Mouse (Mus musculus): Measurements from ENCODE around the gene Hist1h4h. TPM values are rescaled to one million over a fixed set of nuclear protein-coding genes. Genes with fewer than 3 reads are reported as not detected.
"Not testable (repeated sequence)": the region's sequence is repeated elsewhere in the genome, so short reads cannot be mapped to it uniquely, and the experiment has no call there.

Gene Hist1h4h
- polyA plus RNA-seq, 1 experiment from 2014 or later, result 7.4 TPM

DNA sequence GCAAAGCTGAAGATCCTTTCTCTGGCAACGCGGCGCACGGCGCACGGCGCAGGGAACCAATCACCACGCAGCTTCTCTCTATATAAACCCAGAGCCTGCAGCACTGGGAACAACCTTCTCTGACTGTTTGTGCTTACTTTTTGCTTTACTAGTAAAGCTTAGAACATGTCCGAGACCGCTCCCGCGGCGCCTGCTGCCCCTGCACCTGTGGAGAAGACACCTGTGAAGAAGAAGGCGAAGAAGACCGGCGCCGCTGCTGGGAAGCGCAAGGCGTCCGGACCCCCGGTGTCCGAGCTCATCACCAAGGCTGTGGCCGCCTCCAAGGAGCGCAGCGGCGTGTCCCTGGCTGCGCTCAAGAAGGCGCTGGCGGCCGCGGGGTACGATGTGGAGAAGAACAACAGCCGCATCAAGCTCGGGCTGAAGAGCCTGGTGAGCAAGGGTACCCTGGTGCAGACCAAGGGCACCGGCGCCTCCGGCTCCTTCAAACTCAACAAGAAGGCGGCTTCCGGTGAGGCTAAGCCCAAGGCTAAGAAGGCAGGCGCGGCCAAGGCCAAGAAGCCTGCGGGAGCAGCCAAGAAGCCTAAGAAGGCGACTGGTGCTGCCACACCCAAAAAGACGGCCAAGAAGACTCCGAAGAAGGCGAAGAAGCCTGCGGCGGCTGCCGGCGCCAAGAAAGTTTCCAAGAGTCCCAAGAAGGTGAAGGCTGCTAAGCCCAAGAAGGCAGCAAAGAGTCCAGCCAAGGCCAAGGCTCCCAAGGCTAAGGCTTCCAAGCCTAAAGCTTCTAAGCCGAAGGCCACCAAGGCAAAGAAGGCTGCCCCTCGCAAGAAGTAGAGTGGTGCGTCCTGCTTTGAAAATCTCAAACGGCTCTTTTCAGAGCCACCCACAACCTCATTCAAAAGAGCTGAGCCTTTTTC is 24.3 kb downstream of the Hist1h4h start:
- DNase-seq (ENCODE audit: low spot score), result peak; percentile 87
- H3K27me3 ChIP-seq (ENCODE audit: insufficient read depth, poor library complexity, severe bottlenecking), result no peaks in the 10 kb centered on the region
- under 1% methylated on average over 54 of the region's 54 CpGs for WGBS
- no peaks in the 10 kb centered on the region for H3K9me3 ChIP-seq
- peak overlapping the region; percentile 98 for H3K27ac ChIP-seq
- H3K4me1 ChIP-seq (replicated peaks), result peaks cover 18% of the 10 kb centered on the region
- H3K36me3 ChIP-seq, result no peaks in the 10 kb centered on the region
- peak overlapping the region; percentile 71 for H3K4me3 ChIP-seq

- H3K27me3 ChIP-seq (ENCODE audit: insufficient read depth, poor library complexity, severe bottlenecking), result no peaks in the 10 kb centered on the region
- peak overlapping the region; percentile 98 for H3K27ac ChIP-seq
- peaks cover 15% of the 10 kb centered on the region for H3K4me1 ChIP-seq (replicated peaks)
- no peaks in the 10 kb centered on the region for H3K9me3 ChIP-seq
- H3K36me3 ChIP-seq, result no peaks in the 10 kb centered on the region
- peak; percentile 78 for DNase-seq (ENCODE audit: low spot score)
- H3K4me3 ChIP-seq, result peak overlapping the region; percentile 71
- WGBS, result under 1% methylated on average over 18 of the region's 18 CpGs
Measured at GRCm38 (mm10) chr13:23555839-23556416, 25.1 kb downstream of the Hist1h4h start.

- no peaks in the 10 kb centered on the region for H3K9me3 ChIP-seq
- peaks cover 10% of the 10 kb centered on the region for H3K4me1 ChIP-seq (replicated peaks)
- H3K27me3 ChIP-seq (ENCODE audit: insufficient read depth, poor library complexity, severe bottlenecking), result no peaks in the 10 kb centered on the region
- 73% methylated on average over 3 of the region's 3 CpGs for WGBS
- H3K27ac ChIP-seq, result peak overlapping the region; percentile 98
- H3K4me3 ChIP-seq, result peak overlapping the region; percentile 71; the same call in 1 of the 2 replicates
- DNase-seq (ENCODE audit: low spot score), result no peak
- H3K36me3 ChIP-seq, result no peaks in the 10 kb centered on the region
Measured at GRCm38 (mm10) chr13:23556906-23557305, 26.1 kb downstream of the Hist1h4h start.

DNA sequence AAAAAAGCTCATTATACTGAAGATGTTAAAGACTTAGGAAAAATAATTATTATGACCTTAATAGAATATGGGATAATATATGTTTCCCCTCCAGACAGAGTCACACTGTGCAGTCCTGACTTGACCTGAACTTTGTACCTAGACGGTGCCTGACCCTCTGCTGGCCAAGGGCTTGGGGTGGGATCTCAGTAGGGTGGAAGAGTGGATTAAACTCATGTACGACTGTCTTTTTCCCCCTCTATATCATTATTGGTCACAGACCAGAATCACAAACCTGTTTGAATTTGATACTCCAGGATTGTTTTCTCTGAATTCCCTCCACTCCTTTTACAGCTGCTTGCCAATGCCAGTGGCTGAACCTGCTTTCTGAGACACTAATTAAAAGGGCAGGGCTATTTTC is 29.8 kb downstream of the Hist1h4h start:
- peak overlapping the region; percentile 21; the same call in 1 of the 2 replicates for H3K4me3 ChIP-seq
- not testable (repeated sequence) for H3K27me3 ChIP-seq (ENCODE audit: insufficient read depth, poor library complexity, severe bottlenecking); H3K4me1 ChIP-seq (replicated peaks); DNase-seq (ENCODE audit: low spot score); H3K36me3 ChIP-seq; H3K9me3 ChIP-seq
- H3K27ac ChIP-seq, result peak overlapping the region; percentile 74
- WGBS, result 23% methylated on average over 2 of the region's 2 CpGs

DNA sequence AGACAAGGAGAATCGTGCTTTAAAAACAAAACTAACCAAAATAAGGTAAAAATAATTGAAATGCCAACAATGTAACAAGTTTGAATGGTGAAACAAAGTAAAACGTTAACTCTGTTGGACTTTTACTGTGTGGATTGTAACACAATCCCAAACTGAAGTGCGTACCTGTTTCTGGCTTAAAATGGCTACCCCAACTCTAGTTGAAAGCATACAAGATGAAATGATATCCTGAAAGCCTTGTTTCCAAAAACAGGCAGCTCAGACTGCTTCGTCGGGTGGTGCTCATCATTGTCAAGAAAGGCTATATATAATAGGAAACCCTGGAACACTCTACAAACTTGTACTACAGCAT is 30.7 kb downstream of the Hist1h4h start:
- not testable (repeated sequence) for DNase-seq (ENCODE audit: low spot score); H3K9me3 ChIP-seq; H3K27me3 ChIP-seq (ENCODE audit: insufficient read depth, poor library complexity, severe bottlenecking); H3K36me3 ChIP-seq; H3K4me1 ChIP-seq (replicated peaks)
- peak overlapping the region; percentile 54 for H3K4me3 ChIP-seq
- WGBS, result 1% methylated on average over 2 of the region's 5 CpGs
- H3K27ac ChIP-seq, result peak overlapping the region; percentile 98; the same call in 1 of the 2 replicates

DNA sequence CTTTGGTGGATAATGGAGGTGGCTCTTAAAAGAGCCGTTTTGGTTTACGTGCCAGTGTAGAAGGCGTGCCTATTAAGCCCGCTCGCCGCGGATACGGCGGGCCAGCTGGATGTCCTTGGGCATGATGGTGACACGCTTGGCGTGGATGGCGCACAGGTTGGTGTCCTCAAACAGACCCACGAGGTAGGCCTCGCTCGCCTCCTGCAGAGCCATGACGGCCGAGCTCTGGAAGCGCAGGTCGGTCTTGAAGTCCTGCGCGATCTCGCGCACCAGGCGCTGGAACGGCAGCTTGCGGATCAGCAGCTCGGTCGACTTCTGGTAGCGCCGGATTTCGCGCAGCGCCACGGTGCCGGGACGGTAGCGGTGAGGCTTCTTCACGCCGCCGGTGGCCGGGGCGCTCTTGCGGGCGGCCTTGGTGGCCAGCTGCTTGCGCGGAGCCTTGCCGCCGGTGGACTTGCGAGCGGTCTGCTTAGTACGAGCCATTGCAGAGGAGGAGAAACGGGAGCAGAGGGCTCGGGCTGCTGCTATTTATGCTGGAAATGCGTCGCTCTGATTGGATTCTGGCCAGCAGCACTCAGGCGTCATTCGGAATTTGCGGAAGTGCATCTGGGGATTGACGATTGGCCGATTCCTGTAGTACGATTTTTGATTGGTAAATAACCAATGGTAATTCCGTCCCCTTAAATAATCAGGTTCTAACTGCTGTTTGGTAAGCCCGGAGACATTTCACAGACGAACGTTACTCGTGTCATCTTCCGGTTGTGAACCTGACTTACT is 31.2 kb downstream of the Hist1h4h start, which contains the start of gene Hist1h3e:
Hist1h3e (minus strand) TSS at position 487 of the 777 bp plus-strand sequence.
- Histone ChIP-seq H3K4me3 (peak within 1 kb of the TSS; percentile 54), H3K27ac (peak within 1 kb of the TSS; percentile 98)
- DNase-seq (ENCODE audit: low spot score), result peak; percentile 93
- not testable (repeated sequence) for H3K4me1 ChIP-seq (replicated peaks); H3K36me3 ChIP-seq; H3K9me3 ChIP-seq; H3K27me3 ChIP-seq (ENCODE audit: insufficient read depth, poor library complexity, severe bottlenecking)
- WGBS, result under 1% methylated on average over 67 of the region's 67 CpGs

DNA sequence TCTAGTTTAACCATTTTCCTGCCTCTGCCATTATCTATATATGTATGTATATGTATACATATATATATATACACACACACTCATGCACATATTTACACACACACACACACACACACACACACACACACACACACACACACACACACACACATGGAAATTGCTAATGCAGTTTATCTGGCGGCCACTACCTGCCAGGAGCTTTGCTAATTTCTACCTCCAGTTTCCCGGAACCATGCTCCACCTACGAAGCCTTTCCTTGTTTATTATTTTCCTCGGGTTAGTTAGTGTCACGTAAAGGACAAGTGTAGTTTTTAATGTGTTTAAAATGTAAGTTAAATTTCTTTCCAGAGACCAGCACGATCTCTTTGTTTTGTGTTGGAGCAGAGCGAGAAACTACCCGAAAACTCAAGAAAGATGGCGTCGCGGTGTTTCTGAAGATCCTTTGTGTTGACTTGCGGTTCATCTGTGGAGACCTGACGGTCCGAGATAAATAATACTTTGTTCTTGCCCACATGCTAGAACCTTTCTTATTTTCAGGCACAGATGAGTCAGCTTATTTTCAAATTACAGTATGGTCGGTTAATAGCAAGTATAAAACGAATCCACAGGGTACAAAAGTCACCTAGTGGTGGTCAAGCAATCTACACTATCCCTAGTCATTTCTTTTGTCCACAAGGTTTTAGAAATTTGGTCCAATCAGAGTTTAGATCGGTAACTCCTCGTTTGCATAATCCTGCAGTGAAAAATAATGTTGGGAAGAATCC is 32.0 kb downstream of the Hist1h4h start:
- peak overlapping the region; percentile 54 for H3K4me3 ChIP-seq
- H3K27me3 ChIP-seq (ENCODE audit: insufficient read depth, poor library complexity, severe bottlenecking), result no peaks in the 10 kb centered on the region
- H3K36me3 ChIP-seq, result no peaks in the 10 kb centered on the region
- H3K4me1 ChIP-seq (replicated peaks), result 0 out of 2 replicates have a peak, but pooled peaks cover 5% of the 10 kb centered on the region
- H3K9me3 ChIP-seq, result no peaks in the 10 kb centered on the region
- DNase-seq (ENCODE audit: low spot score), result peak; percentile 47
- peak overlapping the region; percentile 98 for H3K27ac ChIP-seq
- 4% methylated on average over 18 of the region's 18 CpGs for WGBS

DNA sequence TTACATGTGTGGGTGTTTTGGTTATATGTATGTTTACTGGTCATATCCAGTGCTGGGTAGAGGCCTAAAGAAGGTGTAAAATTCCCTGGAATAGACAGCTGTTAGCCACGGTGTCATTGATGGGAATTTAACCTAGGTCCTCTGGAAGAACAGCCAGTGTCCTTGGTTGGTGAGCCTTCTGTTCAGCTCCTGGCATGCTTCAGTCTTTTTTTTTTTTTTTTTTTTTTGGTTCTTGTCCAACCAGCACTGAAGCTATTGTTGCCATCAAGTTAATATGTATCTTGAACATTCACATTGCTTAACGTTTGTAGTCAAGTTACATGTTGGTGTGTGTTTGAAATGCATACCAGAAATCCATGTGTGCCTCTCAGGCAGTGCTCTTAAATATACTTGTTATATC is 33.6 kb downstream of the Hist1h4h start:
- 0 out of 2 replicates have a peak, but pooled peaks cover 5% of the 10 kb centered on the region for H3K4me1 ChIP-seq (replicated peaks)
- DNase-seq (ENCODE audit: low spot score), result no peak
- H3K27me3 ChIP-seq (ENCODE audit: insufficient read depth, poor library complexity, severe bottlenecking), result no peaks in the 10 kb centered on the region
- 78% methylated on average over 2 of the region's 2 CpGs for WGBS
- H3K4me3 ChIP-seq, result no peak overlapping the region
- no peaks in the 10 kb centered on the region for H3K9me3 ChIP-seq
- H3K27ac ChIP-seq, result peak overlapping the region; percentile 98
- no peaks in the 10 kb centered on the region for H3K36me3 ChIP-seq

GRCm38 (mm10) chr13:23570261-23571021 is 39.6 kb downstream of the Hist1h4h start:
- H3K9me3 ChIP-seq; H3K27me3 ChIP-seq (ENCODE audit: insufficient read depth, poor library complexity, severe bottlenecking); DNase-seq (ENCODE audit: low spot score); H3K36me3 ChIP-seq: not testable (repeated sequence)
- 2% methylated on average over 29 of the region's 41 CpGs for WGBS
- H3K4me3 ChIP-seq, result peak overlapping the region; percentile 56
- peak overlapping the region; percentile 98 for H3K27ac ChIP-seq
- peaks cover 22% of the 10 kb centered on the region for H3K4me1 ChIP-seq (replicated peaks)

DNA sequence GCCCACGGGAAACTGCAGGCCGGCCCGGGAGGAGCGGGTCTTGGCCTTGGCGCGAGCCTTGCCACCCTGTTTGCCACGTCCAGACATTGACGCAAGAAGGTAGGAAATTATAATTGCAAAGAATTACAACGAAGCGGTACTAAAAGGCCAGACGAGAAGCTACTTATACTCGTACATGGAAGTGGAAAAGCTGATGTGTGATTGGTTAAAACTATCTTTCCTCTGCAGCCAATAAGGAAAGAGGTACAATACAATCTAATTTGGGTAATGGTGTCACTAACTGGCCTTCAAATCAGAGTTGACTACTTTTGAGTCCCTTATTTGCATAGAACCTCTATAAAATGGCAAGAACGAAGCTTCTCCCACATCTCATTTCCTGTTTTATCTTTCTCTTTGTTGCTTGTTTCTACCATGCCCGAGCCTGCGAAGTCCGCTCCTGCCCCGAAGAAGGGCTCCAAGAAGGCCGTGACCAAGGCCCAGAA is 40.2 kb downstream of the Hist1h4h start, which contains the start of the genes Hist1h2ae and Hist1h2bg:
Hist1h2ae (minus strand) TSS at position 199 of the 482 bp plus-strand sequence.
Hist1h2bg (plus strand) TSS at position 375 of the 482 bp plus-strand sequence.
- peak; percentile 74 for DNase-seq (ENCODE audit: low spot score)
- WGBS, result under 1% methylated on average over 18 of the region's 18 CpGs
- Histone ChIP-seq H3K27me3 (ENCODE audit: insufficient read depth, poor library complexity, severe bottlenecking) (no peaks in the 10 kb centered on the region), H3K9me3 (no peaks in the 10 kb centered on the region), H3K27ac (peak within 1 kb of the TSS; percentile 98), H3K4me1 (replicated peaks) (peaks cover 24% of the 10 kb centered on the region), H3K36me3 (no peaks in the 10 kb centered on the region), H3K4me3 (peak within 1 kb of the TSS; percentile 56)

DNA sequence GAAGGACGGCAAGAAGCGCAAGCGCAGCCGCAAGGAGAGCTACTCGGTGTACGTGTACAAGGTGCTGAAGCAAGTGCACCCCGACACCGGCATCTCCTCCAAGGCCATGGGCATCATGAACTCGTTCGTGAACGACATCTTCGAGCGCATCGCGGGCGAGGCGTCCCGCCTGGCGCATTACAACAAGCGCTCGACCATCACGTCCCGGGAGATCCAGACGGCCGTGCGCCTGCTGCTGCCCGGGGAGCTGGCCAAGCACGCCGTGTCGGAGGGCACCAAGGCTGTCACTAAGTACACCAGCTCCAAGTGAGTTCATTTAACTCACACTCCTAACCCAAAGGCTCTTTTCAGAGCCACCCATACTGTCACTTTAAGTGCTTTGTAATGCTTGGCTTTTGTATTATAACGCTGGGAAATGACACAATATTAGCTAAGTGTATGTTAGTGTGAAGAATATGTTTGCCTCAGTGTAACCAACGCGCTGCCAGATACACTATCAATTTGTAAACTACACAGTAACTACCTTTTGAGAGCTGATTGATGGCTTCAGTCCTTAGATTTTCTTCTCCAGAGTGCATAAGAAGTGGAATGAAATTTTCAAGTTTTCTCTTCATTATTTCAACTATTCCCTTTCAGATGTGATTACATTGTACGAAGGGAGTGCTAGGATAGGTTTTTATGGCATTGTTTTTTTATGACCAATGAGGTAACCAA is 40.8 kb downstream of the Hist1h4h start:
- H3K36me3 ChIP-seq; H3K27me3 ChIP-seq (ENCODE audit: insufficient read depth, poor library complexity, severe bottlenecking); DNase-seq (ENCODE audit: low spot score); H3K9me3 ChIP-seq: not testable (repeated sequence)
- Histone ChIP-seq H3K4me3 (peak overlapping the region; percentile 56), H3K4me1 (replicated peaks) (peaks cover 30% of the 10 kb centered on the region), H3K27ac (peak overlapping the region; percentile 98)
- whole genome bisulfite sequencing, result under 1% methylated on average over 16 of the region's 34 CpGs
